Mouse (Mus musculus) kidney, adult 2 months (tissue): ENCODE results near the gene Fiz1.

ENCODE experiments used
- CTCF ChIP-seq: fragments of 200-500 bp; conservative IDR thresholded peaks from 2 replicates; pipeline ENCODE4 v1.5.1; 2011; ENCODE audit warnings: low read depth, mild to moderate bottlenecking, control low read depth, low read length, moderate library complexity, mixed read lengths; ENCODE audit not compliant: insufficient read depth, insufficient read length
- POLR2A ChIP-seq: fragments of 200-500 bp; IDR thresholded peaks from one replicate; pipeline ENCODE4 v1.6.1; 2011; ENCODE audit warnings: low read depth, low read length, control low read depth

- TF ChIP-seq CTCF (peak; percentile 52), POLR2A (no peak)
Measured at GRCm38 (mm10) chr7:4999876-5000275, 14.6 kb downstream of the Fiz1 start.
